Mouse (Mus musculus) C2C12 (cell line): ENCODE measurements around the gene Arhgap15. TPM values are rescaled to one million over a fixed set of nuclear protein-coding genes. Genes with fewer than 3 reads are reported as not detected.

Experiments used
- H3K27me3 ChIP-seq: one replicate; pipeline ENCODE4 v1.6.1; 2011; ENCODE audit not compliant: control insufficient read depth, insufficient read depth, insufficient read length
- H3K36me3 ChIP-seq: one replicate; pipeline ENCODE4 v1.6.1; 2011; ENCODE audit not compliant: control insufficient read depth, insufficient read depth
- H3K4me3 ChIP-seq: one replicate; pipeline ENCODE4 v1.5.1; 2011; ENCODE audit warnings: mild to moderate bottlenecking, control low read depth; ENCODE audit not compliant: poor library complexity, insufficient read depth, severe bottlenecking
- H3K79me2 ChIP-seq: one replicate; pipeline ENCODE4 v1.6.1; 2011; ENCODE audit not compliant: control insufficient read depth, insufficient read depth
- H3K79me3 ChIP-seq: one replicate; pipeline ENCODE4 v1.6.1; 2011; ENCODE audit warnings: low read depth, control low read depth
- H3ac ChIP-seq: one replicate; pipeline ENCODE3; 2011; ENCODE audit warnings: low read depth; ENCODE audit not compliant: control insufficient read depth, insufficient read length
- CEBPB ChIP-seq: IDR thresholded peaks from one replicate; pipeline ENCODE4 v1.6.1; 2011; ENCODE audit warnings: low read depth, mild to moderate bottlenecking, control low read depth, moderate library complexity
- CTCF ChIP-seq: IDR thresholded peaks from one replicate; pipeline ENCODE4 v1.5.1; 2011; ENCODE audit not compliant: control insufficient read depth, insufficient read depth, insufficient read length
- FOSL1 ChIP-seq: IDR thresholded peaks from one replicate; pipeline ENCODE4 v1.8.0; 2011; ENCODE audit warnings: mild to moderate bottlenecking, low read length; ENCODE audit not compliant: poor library complexity, insufficient read depth, severe bottlenecking
- MAX ChIP-seq: IDR thresholded peaks from one replicate; pipeline ENCODE4 v1.6.1; 2011; ENCODE audit warnings: mild to moderate bottlenecking, control low read depth
- MYOD1 ChIP-seq: IDR thresholded peaks from one replicate; pipeline ENCODE4 v1.6.1; 2011; ENCODE audit warnings: low read depth; ENCODE audit not compliant: control insufficient read depth, insufficient read length
- MYOG ChIP-seq: IDR thresholded peaks from one replicate; pipeline ENCODE4 v1.6.1; 2011; ENCODE audit not compliant: control insufficient read depth, insufficient read length; ENCODE audit errors: extremely low read depth
- USF1 ChIP-seq: IDR thresholded peaks from one replicate; pipeline ENCODE4 v1.6.1; 2011; ENCODE audit warnings: low read depth, mild to moderate bottlenecking, control low read depth, moderate library complexity
- polyA plus RNA-seq: library from polyadenylated mRNA; unstranded; fragments of >200 nt; fragmentation: generic; extraction: Trizol; gene quantifications from one replicate; pipeline ENCODE4 v1.2.1, GENCODE M21; 2012; ENCODE audit warnings: missing spikeins

Gene Arhgap15
- polyA plus RNA-seq, 1 experiment, result not detected

DNA sequence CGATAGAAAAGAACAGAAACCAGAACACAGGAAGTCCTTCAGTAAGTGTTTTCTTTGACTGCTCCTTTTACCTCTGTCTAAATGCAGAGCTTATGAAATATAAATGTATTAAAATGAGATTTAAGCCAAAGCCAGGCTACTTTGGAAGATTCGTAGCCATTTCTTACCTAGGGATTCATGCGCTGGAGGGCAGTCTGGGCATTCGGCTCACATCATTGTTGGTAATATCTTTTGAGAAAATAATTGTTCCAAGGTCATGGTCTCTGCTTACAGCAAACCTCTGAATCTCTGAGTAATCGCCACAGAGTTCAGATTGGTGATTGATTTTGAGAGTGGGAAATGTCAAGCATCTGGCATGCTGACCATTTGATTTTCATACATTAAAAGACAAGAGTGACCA lies 316.4 kb downstream of the Arhgap15 start:
- Histone ChIP-seq H3K27me3 (no peaks in the 10 kb centered on the region), H3K4me3 (no peak overlapping the region), H3K79me3 (no peaks in the 10 kb centered on the region), H3ac (no peak overlapping the region), H3K79me2 (no peaks in the 10 kb centered on the region), H3K36me3 (no peaks in the 10 kb centered on the region)
- TF ChIP-seq USF1 (no peak), FOSL1 (no peak)

GRCm38 (mm10) chr2:44068151-44068840 lies 319.7 kb downstream of the Arhgap15 start:
- TF ChIP-seq MYOD1 (no peak), CEBPB (no peak), MYOG (no peak), USF1 (no peak), MAX (no peak), CTCF (no peak), FOSL1 (no peak)
- H3K4me3 ChIP-seq, result no peak overlapping the region
- H3ac ChIP-seq, result no peak overlapping the region
- no peaks in the 10 kb centered on the region for H3K79me2 ChIP-seq
- H3K36me3 ChIP-seq, result no peaks in the 10 kb centered on the region
- H3K27me3 ChIP-seq, result no peaks in the 10 kb centered on the region
- no peaks in the 10 kb centered on the region for H3K79me3 ChIP-seq

GRCm38 (mm10) chr2:44068906-44069305 lies 320.3 kb downstream of the Arhgap15 start:
- no peaks in the 10 kb centered on the region for H3K79me2 ChIP-seq
- H3K27me3 ChIP-seq, result no peaks in the 10 kb centered on the region
- H3K4me3 ChIP-seq, result no peak overlapping the region
- H3K36me3 ChIP-seq, result no peaks in the 10 kb centered on the region
- H3K79me3 ChIP-seq, result no peaks in the 10 kb centered on the region
- H3ac ChIP-seq, result no peak overlapping the region
- no peak for TF ChIP-seq CEBPB
- no peak for TF ChIP-seq MYOG
- TF ChIP-seq MAX, result no peak
- no peak for TF ChIP-seq CTCF
- no peak for TF ChIP-seq FOSL1
- TF ChIP-seq USF1, result no peak
- no peak for TF ChIP-seq MYOD1

DNA sequence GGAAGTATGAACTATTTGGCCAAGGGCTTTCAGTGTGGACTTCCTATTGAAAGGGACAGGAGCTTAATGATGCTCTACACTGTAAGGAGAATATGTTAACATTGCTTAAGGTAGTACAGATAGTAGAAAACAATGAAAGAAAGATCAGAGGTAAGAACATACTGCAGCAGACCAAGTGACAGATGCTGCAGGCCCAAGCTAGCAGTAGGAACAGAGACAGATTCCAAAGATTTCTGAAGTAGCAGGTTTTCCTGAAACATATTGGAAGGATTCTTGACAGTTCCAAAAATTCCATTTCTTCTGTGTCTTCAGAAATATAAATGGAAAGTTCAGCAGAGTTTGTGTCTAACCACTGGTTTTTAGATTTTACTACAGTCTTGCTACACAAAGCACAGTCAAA lies 327.9 kb downstream of the Arhgap15 start:
- Histone ChIP-seq H3K79me3 (no peaks in the 10 kb centered on the region), H3ac (no peak overlapping the region)
- TF ChIP-seq CTCF (no peak), FOSL1 (no peak), MYOD1 (no peak), MYOG (no peak), USF1 (no peak), MAX (no peak), CEBPB (no peak)

GRCm38 (mm10) chr2:44080530-44080929 lies 331.9 kb downstream of the Arhgap15 start:
- TF ChIP-seq MYOD1, result no peak
- no peak for TF ChIP-seq USF1
- no peak for TF ChIP-seq MYOG
- TF ChIP-seq CTCF, result no peak
- Histone ChIP-seq H3K4me3 (no peak overlapping the region), H3K27me3 (no peaks in the 10 kb centered on the region), H3K79me2 (no peaks in the 10 kb centered on the region), H3K36me3 (no peaks in the 10 kb centered on the region), H3ac (no peak overlapping the region), H3K79me3 (no peaks in the 10 kb centered on the region)

More for the DNA sequence above, 327.9 kb downstream of the Arhgap15 start:
- H3K36me3 ChIP-seq, result no peaks in the 10 kb centered on the region
- H3K79me2 ChIP-seq, result no peaks in the 10 kb centered on the region
- H3K4me3 ChIP-seq, result no peak overlapping the region
- no peaks in the 10 kb centered on the region for H3K27me3 ChIP-seq

GRCm38 (mm10) chr2:44081241-44081640 lies 332.6 kb downstream of the Arhgap15 start:
- TF ChIP-seq MYOD1, result no peak
- TF ChIP-seq CTCF, result no peak
- no peaks in the 10 kb centered on the region for H3K27me3 ChIP-seq
- no peaks in the 10 kb centered on the region for H3K79me3 ChIP-seq
- no peak overlapping the region for H3ac ChIP-seq
- no peaks in the 10 kb centered on the region for H3K36me3 ChIP-seq
- H3K79me2 ChIP-seq, result no peaks in the 10 kb centered on the region
- H3K4me3 ChIP-seq, result no peak overlapping the region

DNA sequence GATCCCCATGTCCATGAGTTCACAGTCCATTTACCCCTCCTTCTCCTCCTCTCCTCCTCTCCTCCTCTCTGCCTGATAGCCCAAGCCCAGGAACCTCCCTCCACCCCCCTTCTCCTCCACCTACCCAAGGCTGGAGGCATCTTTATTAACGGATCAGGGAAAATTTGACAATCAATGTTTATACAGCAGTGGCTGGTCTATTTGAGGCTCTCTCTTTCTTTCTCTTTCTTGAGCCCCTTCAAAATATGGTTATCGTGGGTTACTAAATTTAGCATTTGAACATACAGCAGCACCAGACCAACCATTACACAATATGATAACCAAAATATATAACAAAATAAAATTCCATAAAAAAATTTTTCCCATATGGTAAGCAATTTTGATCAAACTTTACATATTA lies 335.8 kb downstream of the Arhgap15 start:
- Histone ChIP-seq H3K27me3 (no peaks in the 10 kb centered on the region), H3K79me3 (no peaks in the 10 kb centered on the region), H3ac (no peak overlapping the region), H3K36me3 (no peaks in the 10 kb centered on the region), H3K4me3 (no peak overlapping the region), H3K79me2 (no peaks in the 10 kb centered on the region)
- no peak for TF ChIP-seq MAX
- no peak for TF ChIP-seq CTCF
